Mouse (Mus musculus): ENCODE measurements around the gene Gm9844.
"Not testable (repeated sequence)": the region's sequence is repeated elsewhere in the genome, so short reads cannot be mapped to it uniquely, and the experiment has no call there.

The Gm9844 gene

DNA sequence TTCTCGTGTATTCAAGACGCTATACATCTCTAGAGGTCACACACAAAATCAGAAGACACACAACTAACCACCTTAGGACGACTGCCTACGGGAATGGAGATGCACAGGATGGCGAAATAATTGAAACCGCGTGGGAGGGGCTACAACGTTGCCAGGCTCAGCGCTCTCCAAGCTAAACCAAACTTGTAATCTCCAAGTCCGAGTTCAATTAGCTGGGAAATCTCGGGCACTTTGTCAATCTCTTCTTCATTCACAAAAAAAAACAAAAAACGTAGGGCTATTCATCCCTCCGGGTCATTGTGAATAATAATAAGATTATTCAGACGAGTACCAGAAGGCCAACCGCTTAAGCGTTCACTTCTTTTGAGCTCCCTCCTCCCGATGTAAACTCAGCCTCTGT is 7.1 kb downstream of the Gm9844 start:
- no peak for DNase-seq (ENCODE audit: low read depth, low spot score)

DNA sequence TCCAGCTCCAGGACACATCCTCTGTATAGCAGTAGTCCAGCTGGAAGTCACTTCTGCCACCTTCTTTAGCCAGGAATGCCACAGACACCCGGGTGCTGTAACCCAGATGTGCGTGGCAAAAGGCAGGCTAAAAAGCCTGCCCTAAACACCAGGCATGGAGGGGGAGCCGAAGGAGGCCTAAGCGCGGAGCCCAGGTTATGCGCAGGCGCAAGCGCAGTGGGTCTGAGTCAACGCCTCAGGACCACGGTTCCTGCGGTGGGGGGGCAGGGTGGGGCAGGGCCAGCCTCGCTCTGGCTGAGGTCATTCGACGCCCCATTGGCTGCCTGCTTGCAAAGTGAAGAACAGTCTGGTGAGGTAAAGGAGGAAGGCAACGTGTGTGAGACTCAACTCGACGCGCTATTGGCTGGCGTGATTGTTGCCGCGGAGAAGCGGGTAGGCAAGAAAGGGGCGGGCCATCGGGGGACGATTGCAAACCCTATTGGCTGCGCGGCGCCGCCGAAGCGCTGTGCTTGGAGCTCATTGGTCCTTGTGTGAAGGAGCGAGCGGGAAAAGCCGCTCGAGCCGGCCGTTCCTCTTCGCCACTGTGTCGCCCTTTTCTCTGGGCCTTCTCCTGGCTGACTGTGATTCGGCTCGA is 7.6 kb downstream of the Gm9844 start, which contains the start of the genes Lypd4 and Dmrtc2:
Gene Lypd4, minus strand, starts transcription at position 410 of the 634 bp plus-strand sequence.
Gene Dmrtc2, plus strand, starts transcription at position 526 of the 634 bp plus-strand sequence.
- DNase-seq (ENCODE audit: low read depth, low spot score), result no peak

GRCm38 (mm10) chr7:24877588-24877987 is 15.6 kb downstream of the Gm9844 start:
- no peak for DNase-seq (ENCODE audit: low read depth, low spot score)

GRCm38 (mm10) chr7:24879620-24880019 is 17.6 kb downstream of the Gm9844 start:
- DNase-seq (ENCODE audit: low read depth, low spot score), result no peak

GRCm38 (mm10) chr7:24882416-24883199 is 20.6 kb downstream of the Gm9844 start:
- no peak for DNase-seq (ENCODE audit: low read depth, low spot score)

DNA sequence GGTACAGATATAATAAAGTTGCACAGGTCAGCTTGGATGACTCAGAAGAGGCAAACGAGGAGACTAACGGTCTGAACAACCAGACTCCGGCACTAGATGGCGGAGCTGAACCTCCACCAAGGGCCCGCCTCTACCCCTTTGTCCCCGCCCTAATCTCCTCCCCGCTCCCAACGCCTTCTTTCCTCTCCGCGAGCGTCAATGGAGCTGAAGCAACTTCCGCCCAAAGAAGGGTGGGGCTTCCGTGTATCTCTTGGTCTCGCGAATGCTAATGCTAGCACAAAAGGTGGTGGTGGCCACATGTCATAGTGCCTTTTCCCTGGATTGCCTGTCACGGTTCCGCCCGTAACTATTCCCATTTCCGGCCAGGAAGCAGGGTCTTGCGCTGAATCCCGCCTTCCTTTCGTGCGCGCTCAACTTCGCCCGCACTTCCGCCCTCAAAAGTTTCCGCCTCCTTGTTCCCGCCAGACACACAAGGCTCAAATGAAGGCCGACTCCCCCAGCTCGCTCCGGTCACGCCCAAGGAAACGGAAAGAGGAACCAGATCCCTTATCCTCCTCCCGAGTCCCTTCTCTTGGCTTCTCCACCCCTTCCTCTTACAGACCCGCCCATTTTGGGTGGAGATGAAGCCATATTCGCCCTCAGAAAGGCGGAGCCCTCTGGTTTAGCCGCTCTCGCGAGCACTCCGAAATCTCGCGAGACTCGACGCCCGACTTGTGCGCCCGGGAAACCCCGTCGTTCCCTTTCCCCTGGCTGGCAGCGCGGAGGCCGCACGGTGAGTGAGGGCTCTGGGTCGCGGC is 22.1 kb downstream of the Gm9844 start, which contains the start of gene Rps19:
Gene Rps19, plus strand, starts transcription at position 476 of the 797 bp plus-strand sequence.
- peak; percentile 100 for DNase-seq (ENCODE audit: low read depth, low spot score)

DNA sequence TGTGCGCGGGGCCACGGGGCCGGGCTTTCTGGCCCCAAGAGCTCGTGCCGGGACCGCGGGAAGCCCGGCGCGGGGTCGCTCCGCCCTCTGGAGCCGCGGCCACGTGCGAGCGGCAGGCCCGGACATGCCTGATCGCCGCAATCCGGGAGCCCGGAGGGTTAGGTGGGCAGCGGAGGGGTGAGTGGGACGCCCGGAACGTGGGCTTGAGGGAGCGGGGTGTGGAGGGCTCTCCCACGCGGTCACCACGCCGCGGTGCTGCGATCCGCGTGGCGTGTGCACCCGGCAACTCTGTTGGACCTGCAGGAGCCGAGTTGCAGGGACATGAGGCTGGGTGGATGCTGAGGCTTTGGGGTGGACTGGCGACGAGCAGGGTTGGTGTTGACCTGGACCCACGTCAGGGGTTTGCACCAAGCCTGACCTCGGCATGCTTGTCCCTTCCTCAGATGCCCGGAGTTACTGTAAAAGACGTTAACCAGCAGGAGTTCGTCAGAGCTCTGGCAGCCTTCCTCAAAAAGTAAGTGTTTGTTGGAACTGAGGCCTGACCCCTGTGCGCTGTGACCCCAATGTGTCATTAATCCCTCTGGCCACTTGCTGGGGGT is 22.8 kb downstream of the Gm9844 start:
- DNase-seq (ENCODE audit: low read depth, low spot score), result no peak

DNA sequence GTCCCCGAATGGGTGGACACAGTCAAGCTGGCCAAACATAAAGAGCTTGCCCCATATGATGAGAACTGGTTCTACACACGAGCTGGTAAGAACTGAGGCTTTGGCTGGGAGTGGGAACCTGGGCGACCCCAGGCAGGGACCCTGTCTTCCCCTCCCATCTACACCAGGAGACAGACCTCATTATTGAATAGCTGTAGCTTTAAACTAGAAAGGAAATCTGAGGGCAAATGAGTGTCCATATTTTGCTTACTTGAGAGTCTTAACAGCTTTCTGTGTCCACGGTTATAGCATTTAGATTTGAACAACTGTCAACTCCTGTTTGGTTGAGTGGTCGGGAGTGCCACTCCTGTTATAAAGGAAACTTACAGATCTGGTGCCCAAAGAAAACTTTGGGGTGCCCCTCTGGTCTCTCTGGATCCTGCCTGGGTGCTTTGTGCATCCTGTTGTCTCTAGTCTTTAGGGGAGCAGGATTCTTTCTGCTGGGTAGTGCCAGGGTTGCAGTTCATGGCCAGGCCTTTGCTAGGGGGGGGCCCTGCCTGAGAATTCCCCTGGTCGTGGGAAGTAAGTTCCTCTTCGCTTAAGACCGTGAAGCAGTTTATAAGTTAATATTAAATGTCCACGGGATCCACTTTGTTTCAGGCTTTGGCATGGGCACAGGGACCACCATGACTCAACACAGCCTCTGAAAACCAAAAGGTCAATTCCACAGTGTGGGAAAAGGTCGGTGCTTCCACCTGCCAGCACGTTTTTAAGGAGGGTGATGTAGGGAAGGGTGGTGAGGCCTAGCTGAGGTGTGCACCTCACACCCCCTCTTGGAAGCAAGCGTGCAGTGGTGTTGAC is 23.7 kb downstream of the Gm9844 start:
- DNase-seq (ENCODE audit: low read depth, low spot score), result no peak

- no peak for DNase-seq (ENCODE audit: low read depth, low spot score)
Observed at GRCm38 (mm10) chr7:24886308-24886633, 24.3 kb downstream of the Gm9844 start.

DNA sequence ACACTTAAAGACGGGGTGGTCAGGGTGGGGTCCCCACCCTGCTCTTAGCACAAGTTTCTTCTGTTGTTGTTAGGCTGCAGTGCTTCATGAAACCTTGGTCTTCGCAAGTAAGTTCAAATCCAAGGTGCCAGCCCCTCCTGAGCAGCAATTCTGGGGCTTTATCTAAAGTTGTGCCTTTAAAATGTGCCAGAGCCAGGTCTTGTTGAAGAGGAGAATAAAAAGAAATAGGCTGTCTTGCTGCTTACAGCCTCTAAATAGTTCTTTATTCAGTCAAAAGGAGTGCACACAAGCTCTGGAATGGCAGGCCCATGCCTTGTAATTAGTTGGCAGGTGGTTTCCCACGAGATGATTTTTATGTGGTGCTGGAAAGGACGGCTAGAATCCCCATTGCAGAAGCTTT is 25.1 kb downstream of the Gm9844 start:
- no peak for DNase-seq (ENCODE audit: low read depth, low spot score)

- DNase-seq (ENCODE audit: low read depth, low spot score), result no peak
Observed at GRCm38 (mm10) chr7:24889431-24890220, 27.6 kb downstream of the Gm9844 start.

- peak; percentile 83 for DNase-seq (ENCODE audit: low read depth, low spot score)
Observed at GRCm38 (mm10) chr7:24890281-24891216, 28.5 kb downstream of the Gm9844 start.

DNA sequence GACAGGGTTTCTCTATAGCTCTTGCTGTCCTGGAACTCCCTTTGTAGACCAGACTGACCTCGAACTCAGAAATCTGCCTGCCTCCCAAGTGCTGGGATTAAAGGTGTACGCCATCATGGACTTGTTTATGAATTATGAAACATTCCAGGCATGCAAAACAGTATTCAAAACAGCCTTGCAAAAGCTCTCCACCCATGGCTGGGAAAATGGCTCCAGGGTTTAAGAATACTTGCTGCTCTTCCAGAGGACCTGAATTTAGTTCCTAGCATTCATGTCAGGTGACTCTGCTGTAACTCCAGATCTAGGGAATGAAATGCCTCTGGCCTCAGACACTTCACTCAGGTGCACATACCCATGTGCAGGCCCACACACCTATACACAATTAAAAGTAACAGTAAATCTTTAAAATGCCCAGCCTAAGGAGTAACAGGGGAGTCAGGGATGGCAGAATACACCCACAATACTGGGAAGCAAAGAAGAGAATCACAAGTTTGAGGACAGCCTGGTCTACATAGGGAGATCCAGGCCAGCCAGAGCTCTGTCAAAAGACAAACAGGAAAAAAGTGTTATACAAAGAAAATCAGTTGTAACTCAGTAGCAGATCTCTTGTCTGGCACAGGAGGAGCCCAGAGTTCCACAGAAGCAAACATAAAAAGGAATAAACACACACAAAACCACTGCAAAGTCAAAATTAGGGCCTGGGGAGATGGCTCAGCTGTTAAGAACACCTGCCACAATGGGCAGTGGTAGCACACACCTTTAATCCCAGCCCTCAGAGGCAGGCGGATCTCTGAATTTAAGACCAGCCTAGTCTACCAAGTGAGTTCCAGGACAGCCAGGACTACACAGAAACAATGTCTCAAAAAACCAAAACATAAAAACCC is 29.5 kb downstream of the Gm9844 start:
- no peak for DNase-seq (ENCODE audit: low read depth, low spot score)

- no peak for DNase-seq (ENCODE audit: low read depth, low spot score)
Observed at GRCm38 (mm10) chr7:24892125-24892583, 30.1 kb downstream of the Gm9844 start.

DNA sequence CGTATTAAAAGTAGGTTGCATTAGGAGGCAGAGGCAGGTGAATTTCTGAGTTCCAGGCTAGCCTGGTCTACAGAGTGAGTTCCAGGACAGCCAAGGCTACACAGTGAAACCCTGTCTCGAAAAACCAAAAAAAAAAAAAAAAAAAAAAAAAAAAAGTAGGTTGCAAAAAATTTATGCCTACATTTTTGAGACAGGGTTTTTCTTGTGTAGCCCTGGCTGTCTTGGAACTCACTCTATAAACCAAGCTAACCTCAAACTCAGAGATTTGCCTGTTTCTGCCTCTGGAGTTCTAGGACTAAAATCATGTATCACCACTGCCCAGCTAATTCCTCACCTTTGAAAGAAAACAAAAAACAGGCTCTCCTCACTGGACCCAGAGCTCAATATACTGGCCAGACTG is 33.7 kb downstream of the Gm9844 start:
- not testable (repeated sequence) for DNase-seq (ENCODE audit: low read depth, low spot score)

DNA sequence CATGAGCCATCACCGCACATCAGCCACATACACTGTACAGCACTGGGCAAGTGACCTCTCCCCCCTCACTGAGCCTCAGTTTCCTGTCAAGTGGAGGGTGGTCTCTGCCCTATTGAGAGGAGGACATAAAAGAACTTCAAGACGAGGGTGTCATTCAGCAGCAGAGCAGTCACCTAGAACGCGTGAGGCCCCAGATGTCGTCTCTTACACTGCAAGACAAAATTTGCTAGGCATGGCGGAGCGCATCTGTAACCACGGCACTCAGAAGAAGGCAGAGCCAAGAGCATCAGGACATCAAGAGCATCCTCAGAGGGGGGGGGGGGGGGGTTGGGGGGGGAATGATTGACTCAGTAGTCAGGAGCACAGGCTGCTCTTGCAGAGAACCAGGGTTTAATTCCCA is 34.3 kb downstream of the Gm9844 start:
- no peak for DNase-seq (ENCODE audit: low read depth, low spot score)

GRCm38 (mm10) chr7:24897224-24897623 is 35.2 kb downstream of the Gm9844 start, which contains the start of gene Cd79a:
TSS of gene Cd79a (plus strand) at chr7:24897381.
- DNase-seq (ENCODE audit: low read depth, low spot score), result no peak

DNA sequence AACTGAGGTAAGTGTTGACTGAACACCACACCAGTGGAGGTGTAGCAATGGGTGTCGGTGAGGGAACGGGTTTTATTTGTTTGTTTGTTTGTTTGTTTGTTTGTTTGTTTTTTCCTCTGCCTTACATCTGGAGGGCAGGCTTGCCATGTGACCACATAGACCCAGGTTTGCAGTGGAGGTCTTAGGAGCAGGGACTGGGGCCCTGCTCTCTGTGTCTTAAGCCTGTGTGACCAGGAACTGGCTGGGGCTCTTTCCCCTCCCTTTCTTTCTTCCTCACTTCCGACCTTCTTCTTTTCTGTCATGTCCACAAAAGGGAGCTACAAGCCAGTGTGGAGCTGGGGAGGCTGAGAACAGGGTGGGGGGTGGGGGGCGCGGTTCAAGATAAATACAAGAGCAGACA is 35.9 kb downstream of the Gm9844 start:
- no peak for DNase-seq (ENCODE audit: low read depth, low spot score)

Measured in mesoderm, embryonic 11.5 days (tissue).